Mouse (Mus musculus): Measurements from ENCODE around the gene Trf.

DNA sequence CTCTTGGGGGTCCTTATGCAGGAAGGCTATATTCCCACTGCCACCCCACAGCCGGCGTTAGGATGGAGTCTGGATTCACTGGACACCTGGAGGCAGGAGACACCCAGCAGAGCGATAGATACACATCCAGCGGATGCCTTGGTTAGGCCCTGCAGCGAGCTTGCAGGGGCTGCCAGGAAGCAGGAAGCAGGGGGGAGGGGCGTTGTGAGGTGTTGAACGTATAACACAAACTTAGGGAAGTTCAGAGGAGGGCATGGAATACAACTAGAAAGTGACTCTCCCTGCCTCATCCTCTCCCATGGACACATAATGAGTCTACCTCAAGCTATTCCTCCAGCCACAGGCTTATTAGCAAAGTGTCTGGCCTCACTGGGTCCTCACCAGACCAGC is 2.8 kb upstream of the Trf start:
- no peak for TF ChIP-seq CTCF (IDR thresholded peaks at IDR 0.05; ENCODE audit: low read depth, low read length)
- no peak for TF ChIP-seq POLR2A (IDR thresholded peaks at IDR 0.05; ENCODE audit: extremely low read depth, insufficient read depth, low read length)
